Mouse (Mus musculus) right cerebral cortex, adult 18-20 months (tissue): Measurements from ENCODE around the gene Olfr1039.
"Not testable (repeated sequence)": the region's sequence is repeated elsewhere in the genome, so short reads cannot be mapped to it uniquely, and the experiment has no call there.

Source experiments
- DNase-seq: peaks from one replicate; pipeline ENCODE4 v3.0.0; 2022; ENCODE audit warnings: mixed read lengths

Gene Olfr1039

GRCm38 (mm10) chr2:86135828-86136227 lies at the start of gene Olfr1039:
Olfr1039 (minus strand) TSS chr2:86135928.
- no peak for DNase-seq

- DNase-seq = no peak
These were observed 44.2 kb upstream of the Olfr1039 start for GRCm38 (mm10) chr2:86179950-86180349.

- DNase-seq = no peak
These were observed 42.0 kb upstream of the Olfr1039 start, which contains the start of gene Olfr1044 for GRCm38 (mm10) chr2:86177720-86178119. Olfr1044 (minus strand) TSS chr2:86177820.

GRCm38 (mm10) chr2:86175422-86175821 lies 39.7 kb upstream of the Olfr1039 start:
- not testable (repeated sequence) for DNase-seq

- DNase-seq = no peak
These were observed 31.7 kb upstream of the Olfr1039 start, which contains the start of gene Olfr1043 for GRCm38 (mm10) chr2:86167422-86167821. Olfr1043 (minus strand) TSS chr2:86167522.

GRCm38 (mm10) chr2:86161738-86162137 lies 26.0 kb upstream of the Olfr1039 start, which contains the start of gene Olfr1042:
Olfr1042 (minus strand) TSS chr2:86161838.
- DNase-seq = no peak

- DNase-seq = no peak
These were observed 10.9 kb upstream of the Olfr1039 start, which contains the start of gene Olfr1040 for GRCm38 (mm10) chr2:86146632-86147031. Olfr1040 (minus strand) TSS chr2:86146732.

- no peak for DNase-seq
These were observed 48.4 kb downstream of the Olfr1039 start, which contains the start of gene Olfr1037 for GRCm38 (mm10) chr2:86087285-86087684. Olfr1037 (minus strand) TSS chr2:86087385.

- DNase-seq = not testable (repeated sequence)
These were observed 55.2 kb downstream of the Olfr1039 start for GRCm38 (mm10) chr2:86080478-86080877.
